Mouse (Mus musculus) cerebellum, adult (tissue): ENCODE data around the gene Dgkk.
"Not testable (repeated sequence)": the region's sequence is repeated elsewhere in the genome, so short reads cannot be mapped to it uniquely, and the experiment has no call there.

Experiments used
- ATAC-seq: cut with Nextera tagmentation; 2 replicates; pipeline ENCODE4 v1.9.2; 2017; ENCODE audit warnings: mild to moderate bottlenecking, moderate library complexity, mixed read lengths; ENCODE audit not compliant: insufficient number of reproducible peaks, low FRiP score, low TSS enrichment

Dgkk gene

GRCm38 (mm10) chrX:6779006-6779405 lies at the start of gene Dgkk:
Gene Dgkk (plus strand): TSS chrX:6779306.
- ATAC-seq, result not testable (repeated sequence)

GRCm38 (mm10) chrX:6733998-6734397 lies 45.1 kb upstream of the Dgkk start:
- no peak for ATAC-seq

GRCm38 (mm10) chrX:6750714-6751113 lies 28.4 kb upstream of the Dgkk start:
- no peak for ATAC-seq

GRCm38 (mm10) chrX:6751549-6752047 lies 27.5 kb upstream of the Dgkk start:
- ATAC-seq, result no peak

GRCm38 (mm10) chrX:6777489-6778249 lies 1.4 kb upstream of the Dgkk start:
- no peak for ATAC-seq

GRCm38 (mm10) chrX:6778250-6778637 lies 862 bp upstream of the Dgkk start:
- no peak for ATAC-seq

GRCm38 (mm10) chrX:6779969-6780539 lies 948 bp downstream of the Dgkk start:
- no peak for ATAC-seq

- ATAC-seq, result no peak
Observed at GRCm38 (mm10) chrX:6832553-6832952, 53.4 kb downstream of the Dgkk start.

GRCm38 (mm10) chrX:6853466-6853865 lies 74.4 kb downstream of the Dgkk start:
- ATAC-seq, result no peak

- no peak for ATAC-seq
Observed at GRCm38 (mm10) chrX:6854136-6854535, 75.0 kb downstream of the Dgkk start.

GRCm38 (mm10) chrX:6893933-6894332 lies 114.8 kb downstream of the Dgkk start:
- ATAC-seq, result no peak

- ATAC-seq, result no peak
Observed at GRCm38 (mm10) chrX:6911047-6911446, 131.9 kb downstream of the Dgkk start.

GRCm38 (mm10) chrX:6922165-6922564 lies 143.1 kb downstream of the Dgkk start:
- ATAC-seq, result no peak

- no peak for ATAC-seq
Observed at GRCm38 (mm10) chrX:6926224-6926623, 147.1 kb downstream of the Dgkk start.

GRCm38 (mm10) chrX:6968598-6968997 lies 189.5 kb downstream of the Dgkk start:
- no peak for ATAC-seq

GRCm38 (mm10) chrX:6971956-6972355 lies 192.8 kb downstream of the Dgkk start:
- ATAC-seq, result no peak

GRCm38 (mm10) chrX:6983916-6984315 lies 204.8 kb downstream of the Dgkk start:
- ATAC-seq, result not testable (repeated sequence)
